Mouse (Mus musculus): ENCODE measurements at regions not wholly inside any gene's neighbourhood (a gene's known extent, or its start where the extent isn't known, plus 50 kb on each side); places are given as distances from the start of the nearest gene placed in this dataset.

DNA sequence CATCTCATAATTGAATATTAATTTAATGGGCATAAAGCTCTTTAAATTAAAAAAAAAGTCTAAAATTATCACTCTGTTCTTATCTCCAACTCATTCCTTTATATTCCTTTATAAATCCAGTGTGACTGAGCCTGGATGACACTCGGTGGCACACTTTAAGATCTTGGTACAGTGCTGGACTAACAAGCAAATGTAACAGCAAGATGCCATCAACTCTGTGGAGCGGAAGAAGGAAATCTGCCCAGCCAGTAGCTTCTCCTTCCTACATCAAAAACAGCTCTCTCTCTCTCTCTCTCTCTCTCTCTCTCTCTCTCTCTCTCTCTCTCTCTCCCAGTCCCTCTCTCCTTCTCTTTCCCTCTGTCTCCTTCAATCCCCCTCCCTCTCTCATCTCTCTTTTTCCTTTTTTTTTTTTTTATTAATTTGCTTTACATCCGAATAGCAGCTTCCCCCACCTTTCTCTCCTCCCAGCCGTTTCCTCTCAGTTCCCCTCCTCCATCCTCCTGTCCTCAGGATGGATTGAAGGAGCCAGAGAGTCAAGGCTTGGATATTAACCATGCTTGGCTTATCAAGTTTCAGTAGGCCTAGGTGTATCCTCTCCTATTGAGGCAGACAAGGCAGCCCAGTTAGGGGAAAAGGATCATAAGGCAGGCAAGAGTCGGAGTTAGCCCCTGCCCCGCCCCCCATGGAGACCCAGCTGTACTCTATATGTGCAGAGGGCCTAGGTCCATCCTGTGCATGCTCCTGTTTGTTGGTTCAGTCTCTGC, 130.4 kb upstream of the Tmtc2 start:
- no peak for DNase-seq (ENCODE audit: low read depth, low spot score)

DNA sequence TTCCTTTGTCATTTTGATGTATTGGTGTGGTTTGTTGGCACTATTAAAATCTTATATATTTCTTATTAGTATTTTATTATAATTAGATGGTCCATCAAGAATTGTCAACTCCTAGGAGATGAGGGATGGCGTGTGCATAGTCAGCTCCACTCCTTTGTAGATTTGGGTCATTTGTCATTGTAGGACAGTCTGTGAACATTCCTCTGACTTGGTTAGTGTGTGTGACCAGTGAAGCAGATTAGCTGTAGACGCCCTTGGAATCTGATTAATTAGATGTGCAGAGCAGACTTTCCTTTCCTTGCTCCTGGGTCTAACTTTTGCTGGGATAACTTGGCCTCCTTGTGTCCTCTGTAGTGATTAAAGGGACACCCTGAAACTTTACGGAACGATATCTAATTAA, 118.9 kb upstream of the Tmtc2 start:
- no peak for DNase-seq (ENCODE audit: low read depth, low spot score)

DNA sequence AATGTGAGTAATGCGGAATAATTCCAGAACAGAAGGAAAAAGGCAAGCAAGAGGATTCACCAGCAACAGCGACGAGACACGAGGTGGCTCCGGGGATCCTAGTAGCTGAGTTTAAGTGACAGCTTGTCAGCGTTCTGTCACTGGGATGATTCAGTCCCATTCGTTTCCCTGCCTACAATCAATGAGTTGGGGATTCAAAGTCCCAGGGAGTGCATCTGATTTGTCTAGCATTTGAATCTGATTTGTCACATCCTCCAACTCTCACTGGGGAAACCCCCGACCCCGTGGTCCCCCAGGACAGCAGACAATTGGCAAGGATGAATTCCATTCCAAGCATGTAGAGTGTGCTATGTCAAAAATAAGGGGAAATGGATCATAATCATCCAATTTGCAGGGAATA, 115.1 kb upstream of the Tmtc2 start:
- no peak for DNase-seq (ENCODE audit: low read depth, low spot score)

DNA sequence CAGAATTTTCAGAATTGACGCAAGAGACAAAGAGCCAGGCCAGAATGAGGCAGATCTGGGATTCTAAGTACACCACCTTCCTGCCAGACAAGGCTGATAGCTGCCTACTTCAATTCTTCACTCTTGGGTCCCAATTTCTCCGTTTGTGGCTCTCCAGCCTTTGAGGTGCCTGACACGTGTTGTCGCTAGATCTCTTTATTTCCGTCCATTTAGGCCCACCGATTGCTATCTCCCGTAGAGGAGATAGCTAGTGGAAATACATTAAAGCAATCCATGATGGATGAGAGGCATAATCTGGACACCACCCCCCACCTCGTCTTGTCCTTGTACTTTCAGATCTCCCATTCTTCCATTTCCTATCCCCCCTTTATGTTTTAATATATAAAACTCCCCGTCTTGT, 114.6 kb upstream of the Tmtc2 start:
- DNase-seq (ENCODE audit: low read depth, low spot score), result no peak

DNA sequence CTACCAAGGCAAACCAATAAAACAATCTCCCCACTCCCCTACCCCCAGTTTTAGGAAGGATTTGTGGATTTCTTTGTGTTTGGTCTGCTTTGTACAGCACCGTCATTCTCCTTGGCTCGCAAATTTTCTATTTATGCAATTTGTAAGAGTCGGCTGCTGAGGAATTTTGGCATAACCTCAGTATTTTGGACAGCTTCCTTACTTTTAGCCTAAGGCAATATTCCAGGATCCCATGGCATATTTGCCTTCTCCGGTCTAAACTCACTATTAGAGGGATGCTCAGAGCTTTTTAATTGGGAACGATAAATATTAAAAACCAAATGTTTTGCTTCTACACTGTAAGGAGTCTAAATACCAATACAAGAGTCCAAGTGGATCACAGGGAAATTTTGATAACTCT, 112.6 kb upstream of the Tmtc2 start:
- DNase-seq (ENCODE audit: low read depth, low spot score), result no peak

DNA sequence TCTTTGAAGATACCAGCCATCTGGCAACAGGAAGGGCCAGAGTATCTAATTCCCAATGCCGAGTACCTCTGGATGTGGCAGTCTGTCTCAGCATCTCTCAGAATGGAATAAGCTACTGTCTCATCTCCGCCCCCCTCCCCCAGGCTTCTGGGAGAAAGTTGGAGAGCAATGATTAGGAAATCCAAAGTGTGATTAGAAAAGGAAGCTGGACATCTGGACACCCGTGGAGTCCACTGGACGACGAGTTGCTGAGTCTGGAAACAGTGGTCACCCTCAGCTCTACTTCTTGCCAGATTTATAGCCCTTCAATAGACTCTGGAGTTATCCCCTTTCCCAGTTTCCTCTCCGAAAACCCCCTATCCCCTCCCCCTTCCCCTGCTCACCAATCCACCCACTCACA, 105.3 kb upstream of the Tmtc2 start:
- DNase-seq (ENCODE audit: low read depth, low spot score), result no peak

DNA sequence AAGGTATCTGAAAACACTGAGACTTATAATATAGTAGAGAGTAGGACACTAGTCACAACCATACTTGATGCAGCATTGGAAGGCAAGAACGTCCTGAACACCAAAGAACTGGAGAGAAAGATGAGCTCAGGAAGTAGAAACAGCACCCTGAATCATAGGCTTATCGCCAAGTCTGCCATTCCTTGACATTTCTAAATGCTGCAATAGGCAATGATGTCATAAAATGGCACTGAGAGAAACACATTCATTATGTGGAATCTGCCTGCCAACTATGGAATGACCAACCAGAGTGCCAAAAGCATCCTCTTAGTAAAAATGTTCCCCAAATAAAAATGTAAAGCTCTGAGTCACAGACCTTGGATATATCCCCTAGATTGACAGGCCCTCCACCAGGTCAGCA, 92.7 kb upstream of the Tmtc2 start:
- DNase-seq (ENCODE audit: low read depth, low spot score), result no peak

DNA sequence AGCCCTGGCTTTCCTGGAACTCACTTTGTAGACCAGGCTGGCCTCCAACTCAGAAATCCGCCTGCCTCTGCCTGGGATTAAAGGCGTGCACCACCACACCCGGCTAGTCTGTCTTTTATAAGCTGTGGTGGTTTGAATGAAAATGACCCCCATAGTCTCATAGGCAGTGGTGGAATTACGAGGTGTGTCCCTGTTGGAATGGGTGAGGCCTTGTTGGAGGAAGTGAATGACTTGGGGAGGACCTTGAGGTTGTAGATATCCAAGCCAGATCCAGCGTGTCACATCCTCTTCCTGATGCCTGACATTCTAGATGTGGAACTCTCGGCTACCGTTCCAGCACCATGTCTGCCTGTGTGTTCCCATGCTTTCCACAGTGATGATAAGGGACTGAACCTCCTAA, 86.5 kb upstream of the Tmtc2 start:
- no peak for DNase-seq (ENCODE audit: low read depth, low spot score)

DNA sequence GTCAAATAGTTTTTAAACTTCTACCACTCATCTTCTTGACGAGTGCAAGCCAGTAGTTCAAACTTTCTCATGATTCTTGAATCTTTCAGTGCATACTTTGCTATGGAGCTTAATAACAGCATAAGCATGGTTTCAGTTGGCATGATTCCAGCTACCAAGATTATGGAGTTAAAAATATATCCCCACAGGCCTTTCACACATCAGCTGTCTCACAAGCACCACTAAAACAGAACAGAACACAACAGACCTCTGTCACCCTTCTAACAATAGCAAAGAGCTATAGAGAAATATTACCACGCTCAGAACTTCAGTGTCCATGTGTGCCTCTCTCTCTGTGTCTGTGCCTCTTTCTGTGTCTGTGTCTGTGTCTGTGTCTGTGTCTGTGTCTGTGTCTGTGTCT, 82.5 kb upstream of the Tmtc2 start:
- no peak for DNase-seq (ENCODE audit: low read depth, low spot score)

DNA sequence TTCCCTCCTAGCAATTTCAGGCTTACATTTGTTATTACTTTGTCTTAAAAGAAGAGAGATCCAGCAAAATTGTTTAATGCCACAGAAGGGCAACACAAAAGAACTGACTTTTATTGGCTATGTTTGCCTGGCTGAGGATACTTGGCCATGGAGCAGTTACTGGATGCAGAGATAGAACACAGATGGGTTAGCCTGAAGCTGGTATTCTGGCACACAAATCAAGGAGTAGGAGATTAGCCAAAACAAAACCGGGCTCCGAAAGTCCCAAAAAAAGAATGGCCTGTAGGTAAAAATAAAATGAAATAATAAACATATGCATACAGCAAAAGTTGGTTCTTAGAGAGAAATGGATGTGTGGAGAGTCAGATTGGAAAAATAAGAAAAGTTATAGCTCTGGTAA, 78.2 kb upstream of the Tmtc2 start:
- DNase-seq (ENCODE audit: low read depth, low spot score), result no peak

DNA sequence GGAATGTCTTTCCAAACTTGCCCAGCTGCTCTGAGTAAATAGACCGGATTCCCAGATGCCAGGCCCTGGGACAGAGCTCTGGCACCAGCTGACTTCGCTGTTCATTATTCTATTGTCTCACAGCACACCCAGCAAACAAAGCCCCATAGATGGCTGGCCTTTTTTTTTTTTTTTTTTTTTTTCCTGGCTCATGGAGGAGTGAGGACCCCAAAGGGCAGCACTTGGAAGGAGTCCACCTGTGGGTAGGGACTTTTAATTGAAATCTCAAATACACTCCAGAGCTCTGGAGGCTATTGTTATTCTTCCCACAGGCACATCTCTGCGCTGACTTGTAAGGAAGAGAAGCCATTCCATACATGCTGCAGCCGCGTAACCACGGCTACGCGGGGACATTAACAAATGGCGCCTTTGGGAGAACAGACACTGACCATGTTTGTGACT, 64.8 kb upstream of the Tmtc2 start:
- DNase-seq (ENCODE audit: low read depth, low spot score), result peak; percentile 22

DNA sequence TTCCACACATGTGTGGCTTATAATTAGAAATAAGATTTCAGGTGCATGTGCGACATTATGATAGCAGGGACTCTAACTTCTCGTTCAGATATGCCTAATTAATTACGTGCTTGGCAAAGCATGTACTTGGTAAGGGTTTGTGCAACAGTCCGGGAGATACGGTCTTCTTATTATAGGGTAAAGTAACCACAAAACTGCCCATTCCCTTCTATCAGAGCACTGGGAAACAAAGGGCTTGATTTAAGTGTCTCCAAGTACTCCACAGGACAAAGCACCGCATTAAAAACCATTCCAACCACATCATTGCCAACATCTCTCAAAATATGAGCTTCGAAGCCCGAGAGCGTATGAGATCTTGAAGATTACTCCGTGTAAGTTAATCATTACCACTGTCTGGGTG, 64.2 kb upstream of the Tmtc2 start:
- DNase-seq (ENCODE audit: low read depth, low spot score), result no peak

DNA sequence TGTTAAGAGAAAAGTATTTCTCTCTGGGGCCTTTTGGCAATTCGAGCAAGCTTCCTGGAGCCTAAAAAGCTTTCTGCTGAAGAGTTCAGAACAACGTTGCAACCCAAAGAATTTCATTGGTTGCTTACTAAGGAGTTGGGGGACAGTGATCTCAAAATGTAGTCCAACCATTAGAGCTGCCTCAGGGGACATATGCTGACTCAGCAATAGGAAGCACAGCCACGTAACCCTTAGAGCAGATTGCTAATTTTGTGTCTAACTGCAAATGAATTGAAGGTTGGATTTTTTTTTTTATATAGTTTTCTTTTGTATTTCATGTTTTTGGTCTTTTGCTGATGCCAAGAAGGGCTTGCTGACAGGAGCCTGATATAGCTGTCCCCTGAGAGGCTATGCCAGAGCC, 52.6 kb upstream of the Tmtc2 start:
- no peak for DNase-seq (ENCODE audit: low read depth, low spot score)

DNA sequence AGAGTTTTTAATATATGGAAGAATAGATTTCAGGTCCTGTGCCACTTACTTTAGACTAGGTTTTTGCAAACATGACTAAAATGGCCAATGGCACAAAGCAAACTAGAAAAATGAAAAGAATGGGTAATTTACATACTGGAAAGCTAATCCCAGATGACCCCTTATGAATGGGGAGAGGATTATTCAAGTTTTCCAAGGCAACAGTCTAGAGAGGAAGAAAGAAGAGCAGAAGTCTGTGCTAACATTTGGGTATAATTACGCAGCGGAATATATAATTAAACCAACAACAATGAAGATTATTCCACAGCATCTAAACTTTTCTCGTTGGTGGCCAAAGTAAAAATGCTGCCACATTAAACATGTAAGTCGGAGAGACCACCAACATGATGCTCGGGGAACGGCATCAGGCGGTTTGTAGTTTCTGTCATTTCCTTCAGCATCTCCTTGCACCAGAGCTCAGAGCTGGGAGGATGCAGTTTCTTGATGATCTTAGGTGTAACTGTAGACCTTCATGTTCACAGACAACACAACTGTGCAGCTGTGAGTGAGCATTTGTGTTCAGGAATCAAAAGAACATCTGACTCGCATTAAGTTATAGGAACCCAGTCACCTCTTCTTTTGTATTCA, 51.2 kb upstream of the Tmtc2 start:
- DNase-seq (ENCODE audit: low read depth, low spot score), result no peak
